Mouse (Mus musculus): ENCODE results near the gene Erg28.
A peak's percentile ranks its signal among the peaks of the same experiment; 100 is the strongest.

The Erg28 gene

GRCm38 (mm10) chr12:85811676-85812075 lies 12.7 kb downstream of the Erg28 start:
- DNase-seq: no peak

GRCm38 (mm10) chr12:85810959-85811358 lies 13.4 kb downstream of the Erg28 start:
- no peak for DNase-seq

GRCm38 (mm10) chr12:85809726-85810125 lies 14.6 kb downstream of the Erg28 start:
- no peak for DNase-seq

GRCm38 (mm10) chr12:85800031-85800430 lies 24.3 kb downstream of the Erg28 start:
- no peak for DNase-seq

GRCm38 (mm10) chr12:85795551-85795950 lies 28.8 kb downstream of the Erg28 start:
- DNase-seq: no peak

GRCm38 (mm10) chr12:85794094-85794493 lies 30.3 kb downstream of the Erg28 start:
- no peak for DNase-seq

- DNase-seq: peak; percentile 43
Measured at GRCm38 (mm10) chr12:85792821-85793346, 31.5 kb downstream of the Erg28 start.

GRCm38 (mm10) chr12:85792158-85792557 lies 32.2 kb downstream of the Erg28 start:
- no peak for DNase-seq

GRCm38 (mm10) chr12:85784916-85785815 lies 39.2 kb downstream of the Erg28 start:
- DNase-seq: no peak

- DNase-seq: no peak
Measured at GRCm38 (mm10) chr12:85781606-85782005, 42.7 kb downstream of the Erg28 start.

- DNase-seq: no peak
Measured at GRCm38 (mm10) chr12:85779707-85780106, 44.6 kb downstream of the Erg28 start.

- no peak for DNase-seq
Measured at GRCm38 (mm10) chr12:85778962-85779361, 45.4 kb downstream of the Erg28 start.

GRCm38 (mm10) chr12:85771356-85771755 lies 53.0 kb downstream of the Erg28 start:
- no peak for DNase-seq

GRCm38 (mm10) chr12:85767750-85768149 lies 56.6 kb downstream of the Erg28 start:
- DNase-seq: no peak

GRCm38 (mm10) chr12:85766287-85766686 lies 58.1 kb downstream of the Erg28 start:
- DNase-seq: no peak
